Mouse (Mus musculus): Measurements from ENCODE around the gene Ecel1. TPM values are rescaled to one million over a fixed set of nuclear protein-coding genes. Genes with fewer than 3 reads are reported as not detected.

The Ecel1 gene
- total and polyA plus RNA-seq, 2 experiments: not detected

DNA sequence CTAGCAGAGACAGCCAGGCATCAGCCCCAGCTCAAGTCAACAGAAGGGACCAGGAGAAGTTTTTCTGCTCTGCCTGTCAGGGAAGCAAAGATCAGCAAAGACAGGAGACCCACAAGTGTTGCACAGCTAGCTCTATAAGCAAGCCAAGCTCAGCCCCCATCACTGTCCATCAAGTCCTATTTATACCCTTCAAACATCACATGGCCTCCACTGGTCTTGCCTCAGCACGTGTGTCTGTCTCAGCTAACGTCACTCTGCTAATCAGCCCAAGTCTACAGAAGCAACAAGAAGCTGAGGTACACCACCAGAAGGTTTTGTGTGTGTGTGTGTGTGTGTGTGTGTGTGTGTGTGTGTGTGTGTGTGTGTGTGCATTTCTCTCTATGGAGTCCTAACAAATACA, 44.5 kb upstream of the Ecel1 start:
- H3K27me3 ChIP-seq (ENCODE audit: control insufficient read depth, insufficient read depth, low read length): no peaks in the 10 kb centered on the region
- no peak overlapping the region for H3K4me3 ChIP-seq (ENCODE audit: insufficient read depth, low read depth, low read length)
- no peaks in the 10 kb centered on the region for H3K4me1 ChIP-seq (ENCODE audit: control insufficient read depth, insufficient read depth, low read length)
- no peak overlapping the region for H3K9ac ChIP-seq (ENCODE audit: low read depth, low read length)
- TF ChIP-seq POLR2A (IDR thresholded peaks at IDR 0.05; ENCODE audit: extremely low read depth, insufficient read depth, low read length) (no peak), CTCF (IDR thresholded peaks at IDR 0.05; ENCODE audit: low read depth, low read length) (no peak)
- no peaks in the 10 kb centered on the region for H3K79me2 ChIP-seq (ENCODE audit: control insufficient read depth, insufficient read depth, low read length)
- 42% methylated on average over 2 of the region's 2 CpGs for WGBS
- no peak for DNase-seq (ENCODE audit: extremely low read depth, low read depth, low spot score)
- H3K27ac ChIP-seq (replicated peaks; ENCODE audit: insufficient read depth, low read depth, low read length): no peak overlapping the region
- no peaks in the 10 kb centered on the region for H3K36me3 ChIP-seq (ENCODE audit: control insufficient read depth, insufficient read depth, low read length)

DNA sequence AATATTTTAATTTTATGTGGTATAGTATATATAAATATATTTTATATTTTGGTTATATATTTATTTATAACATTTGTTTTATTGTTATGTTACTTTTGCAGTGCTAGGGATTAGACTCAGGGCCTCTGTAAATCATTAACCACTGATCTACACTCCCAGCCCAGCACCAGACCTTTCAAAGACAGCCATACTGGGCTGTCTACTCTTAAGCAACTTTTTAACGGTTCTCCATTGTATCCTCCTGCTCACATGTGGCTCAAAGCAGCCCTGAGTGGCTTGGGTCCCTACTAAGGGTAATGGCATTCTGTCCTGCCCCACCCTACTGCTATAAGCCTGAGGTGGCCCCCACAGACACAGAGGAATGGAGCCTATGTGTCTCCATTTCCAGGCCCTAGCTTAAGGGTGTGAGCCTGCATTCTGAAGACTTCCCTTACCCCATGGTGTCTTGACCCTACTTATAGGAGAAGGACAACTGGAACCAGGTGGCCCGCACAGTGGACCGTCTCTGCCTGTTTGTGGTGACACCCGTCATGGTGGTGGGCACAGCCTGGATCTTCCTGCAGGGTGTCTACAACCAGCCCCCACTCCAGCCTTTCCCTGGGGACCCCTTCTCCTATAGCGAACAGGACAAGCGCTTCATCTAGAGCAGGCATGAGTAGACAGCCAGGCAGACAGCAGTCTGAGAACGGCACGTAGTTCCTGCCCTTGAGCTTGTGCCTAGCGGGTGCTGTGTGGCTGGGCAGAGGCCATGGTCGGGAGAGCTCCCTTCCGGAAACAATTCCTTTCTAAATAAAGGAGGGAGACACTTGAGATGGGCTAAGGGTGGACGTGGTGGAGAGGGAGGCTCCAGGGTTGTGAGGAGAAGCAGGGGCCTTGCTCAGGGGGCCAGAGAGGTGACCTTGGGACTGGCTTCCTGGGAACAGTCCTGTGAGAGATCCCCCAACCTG, 42.1 kb upstream of the Ecel1 start:
- no peaks in the 10 kb centered on the region for H3K4me1 ChIP-seq (ENCODE audit: control insufficient read depth, insufficient read depth, low read length)
- no peaks in the 10 kb centered on the region for H3K36me3 ChIP-seq (ENCODE audit: control insufficient read depth, insufficient read depth, low read length)
- H3K9ac ChIP-seq (ENCODE audit: low read depth, low read length): no peak overlapping the region
- 83% methylated on average over 12 of the region's 12 CpGs for WGBS
- TF ChIP-seq POLR2A (IDR thresholded peaks at IDR 0.05; ENCODE audit: extremely low read depth, insufficient read depth, low read length) (no peak), CTCF (IDR thresholded peaks at IDR 0.05; ENCODE audit: low read depth, low read length) (no peak)
- no peaks in the 10 kb centered on the region for H3K27me3 ChIP-seq (ENCODE audit: control insufficient read depth, insufficient read depth, low read length)
- H3K79me2 ChIP-seq (ENCODE audit: control insufficient read depth, insufficient read depth, low read length): no peaks in the 10 kb centered on the region
- no peak overlapping the region for H3K4me3 ChIP-seq (ENCODE audit: insufficient read depth, low read depth, low read length)
- peak; percentile 23 for DNase-seq (ENCODE audit: extremely low read depth, low read depth, low spot score)
- H3K27ac ChIP-seq (replicated peaks; ENCODE audit: insufficient read depth, low read depth, low read length): no peak overlapping the region

DNA sequence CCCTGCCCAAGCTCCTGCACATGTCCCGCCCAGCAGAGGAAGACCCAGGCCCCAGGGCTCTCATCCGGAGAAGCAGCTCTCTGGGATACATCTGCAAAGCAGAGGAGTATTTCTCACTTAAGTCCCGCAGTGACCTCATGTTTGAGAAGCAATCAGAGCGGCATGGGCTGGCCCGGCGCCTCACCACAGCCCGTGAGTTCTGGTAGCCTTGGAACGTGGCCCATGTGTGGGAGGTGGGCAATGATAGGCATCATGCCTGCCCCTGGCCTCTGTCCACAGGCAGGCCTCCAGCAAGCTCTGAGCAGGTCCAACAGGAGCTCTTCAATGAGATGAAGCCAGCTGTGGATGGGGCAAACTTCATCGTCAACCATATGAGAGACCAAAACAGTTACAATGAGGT, 41.0 kb upstream of the Ecel1 start:
- 36% methylated on average over 9 of the region's 9 CpGs for WGBS

DNA sequence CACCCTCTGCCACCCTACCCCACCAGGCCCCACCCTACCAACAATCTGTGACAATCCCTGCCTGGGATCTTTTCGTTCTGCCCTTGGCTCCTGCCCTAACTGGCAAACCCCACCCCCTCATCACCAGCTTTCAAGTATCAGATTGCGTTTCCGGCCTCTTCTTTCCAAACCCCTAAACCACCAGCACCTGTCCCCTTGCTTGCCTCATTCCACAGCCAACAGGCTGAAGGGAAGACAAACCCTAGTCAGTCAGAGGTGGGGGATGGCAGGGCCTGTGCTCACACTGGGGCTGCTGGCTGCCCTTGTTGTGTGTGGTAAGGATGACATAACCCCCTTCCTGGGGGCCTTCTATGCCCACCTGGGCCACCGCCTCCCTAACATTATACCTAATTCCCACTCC, 34.1 kb upstream of the Ecel1 start, which contains the start of gene Chrnd:
TSS of gene Chrnd (plus strand) at position 179 of the 400 bp plus-strand sequence.
- Histone ChIP-seq H3K4me1 (ENCODE audit: control insufficient read depth, insufficient read depth, low read length) (peaks cover 5% of the 10 kb centered on the region; the same call in 1 of the 2 replicates), H3K9ac (ENCODE audit: low read depth, low read length) (no peak within 1 kb of the TSS), H3K79me2 (ENCODE audit: control insufficient read depth, insufficient read depth, low read length) (no peaks in the 10 kb centered on the region), H3K4me3 (ENCODE audit: insufficient read depth, low read depth, low read length) (no peak within 1 kb of the TSS), H3K27ac (replicated peaks; ENCODE audit: insufficient read depth, low read depth, low read length) (no peak within 1 kb of the TSS), H3K36me3 (ENCODE audit: control insufficient read depth, insufficient read depth, low read length) (no peaks in the 10 kb centered on the region), H3K27me3 (ENCODE audit: control insufficient read depth, insufficient read depth, low read length) (peaks cover 10% of the 10 kb centered on the region; the same call in 1 of the 2 replicates)
- DNase-seq (ENCODE audit: extremely low read depth, low read depth, low spot score): no peak
- 63% methylated on average over 4 of the region's 4 CpGs for WGBS
- TF ChIP-seq POLR2A (IDR thresholded peaks at IDR 0.05; ENCODE audit: extremely low read depth, insufficient read depth, low read length) (no peak), CTCF (IDR thresholded peaks at IDR 0.05; ENCODE audit: low read depth, low read length) (no peak)

More for the DNA sequence above, 41.0 kb upstream of the Ecel1 start:
- Histone ChIP-seq H3K4me3 (ENCODE audit: insufficient read depth, low read depth, low read length) (no peak overlapping the region), H3K36me3 (ENCODE audit: control insufficient read depth, insufficient read depth, low read length) (no peaks in the 10 kb centered on the region), H3K4me1 (ENCODE audit: control insufficient read depth, insufficient read depth, low read length) (no peaks in the 10 kb centered on the region), H3K27me3 (ENCODE audit: control insufficient read depth, insufficient read depth, low read length) (peaks cover under 1% of the 10 kb centered on the region; the same call in 1 of the 2 replicates), H3K9ac (ENCODE audit: low read depth, low read length) (no peak overlapping the region), H3K27ac (replicated peaks; ENCODE audit: insufficient read depth, low read depth, low read length) (no peak overlapping the region), H3K79me2 (ENCODE audit: control insufficient read depth, insufficient read depth, low read length) (no peaks in the 10 kb centered on the region)
- no peak for TF ChIP-seq POLR2A (IDR thresholded peaks at IDR 0.05; ENCODE audit: extremely low read depth, insufficient read depth, low read length)
- TF ChIP-seq CTCF (IDR thresholded peaks at IDR 0.05; ENCODE audit: low read depth, low read length): no peak
- peak; percentile 19 for DNase-seq (ENCODE audit: extremely low read depth, low read depth, low spot score)

DNA sequence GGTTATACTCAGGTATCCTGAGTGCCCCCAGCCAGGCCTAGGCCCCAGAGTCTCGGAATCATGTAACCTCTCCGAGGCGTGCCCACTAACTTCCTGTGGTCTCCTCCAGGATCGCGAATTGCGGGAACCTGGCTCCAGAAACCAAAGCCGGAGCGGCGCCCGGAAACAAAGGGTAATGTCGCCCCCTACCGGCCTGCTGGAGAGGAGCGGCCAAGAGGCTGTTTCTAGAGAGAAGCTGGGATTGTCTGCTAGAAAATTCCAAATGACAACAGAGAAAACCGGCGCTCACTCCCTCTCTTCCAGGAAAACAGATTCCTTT, 30.7 kb upstream of the Ecel1 start:
- under 1% methylated on average over 15 of the region's 15 CpGs for WGBS
- Histone ChIP-seq H3K36me3 (ENCODE audit: control insufficient read depth, insufficient read depth, low read length) (no peaks in the 10 kb centered on the region), H3K4me1 (ENCODE audit: control insufficient read depth, insufficient read depth, low read length) (peaks cover 5% of the 10 kb centered on the region; the same call in 1 of the 2 replicates), H3K27ac (replicated peaks; ENCODE audit: insufficient read depth, low read depth, low read length) (no peak overlapping the region), H3K27me3 (ENCODE audit: control insufficient read depth, insufficient read depth, low read length) (peaks cover 12% of the 10 kb centered on the region; the same call in 1 of the 2 replicates), H3K9ac (ENCODE audit: low read depth, low read length) (peak overlapping the region; percentile 76), H3K4me3 (ENCODE audit: insufficient read depth, low read depth, low read length) (peak overlapping the region; percentile 69), H3K79me2 (ENCODE audit: control insufficient read depth, insufficient read depth, low read length) (no peaks in the 10 kb centered on the region)
- DNase-seq (ENCODE audit: extremely low read depth, low read depth, low spot score): peak; percentile 31
- TF ChIP-seq CTCF (IDR thresholded peaks at IDR 0.05; ENCODE audit: low read depth, low read length) (peak; percentile 89), POLR2A (IDR thresholded peaks at IDR 0.05; ENCODE audit: extremely low read depth, insufficient read depth, low read length) (no peak)

All from liver, adult 2 months (tissue).